Mouse (Mus musculus) frontal cortex, adult 2 months (tissue): ENCODE measurements at regions not wholly inside any gene's neighbourhood (a gene's known extent, or its start where the extent isn't known, plus 50 kb on each side); places are given as distances from the start of the nearest gene placed in this dataset.
A peak's percentile ranks its signal among the peaks of the same experiment; 100 is the strongest.

ENCODE experiments used
- DNase-seq, 2 experiments: peaks; one replicate each; pipeline ENCODE4 v3.0.0; 2022; ENCODE audit warnings: low spot score in 1 of 2; ENCODE audit errors: extremely low spot score in 1 of 2

- DNase-seq = no peak
Observed at GRCm38 (mm10) chr6:145310601-145311000, 60.6 kb upstream of the Kras start.

- DNase-seq = peak in 1 of 2 experiments; percentile 32
Observed at GRCm38 (mm10) chr6:145309025-145309424, 59.0 kb upstream of the Kras start.

GRCm38 (mm10) chr6:145307237-145307636 lies 57.2 kb upstream of the Kras start:
- no peak for DNase-seq

GRCm38 (mm10) chr6:145306331-145307124 lies 56.5 kb upstream of the Kras start:
- DNase-seq = peak; percentile 73

GRCm38 (mm10) chr6:145305669-145306068 lies 55.6 kb upstream of the Kras start:
- no peak for DNase-seq

GRCm38 (mm10) chr6:145303641-145304070 lies 53.6 kb upstream of the Kras start:
- DNase-seq = peak in 1 of 2 experiments; percentile 35

GRCm38 (mm10) chr6:145302907-145303640 lies 53.0 kb upstream of the Kras start:
- DNase-seq = no peak

GRCm38 (mm10) chr6:145302105-145302504 lies 52.1 kb upstream of the Kras start:
- no peak for DNase-seq

GRCm38 (mm10) chr6:145300266-145300858 lies 50.3 kb upstream of the Kras start:
- DNase-seq = no peak
